Mouse (Mus musculus) layer of hippocampus, postnatal 36 days (tissue): ENCODE data around the gene Ell. TPM values are rescaled to one million over a fixed set of nuclear protein-coding genes. Genes with fewer than 3 reads are reported as not detected.
A peak's percentile ranks its signal among the peaks of the same experiment; 100 is the strongest.

ENCODE experiments used
- DNase-seq, 2 experiments: peaks; one replicate each; pipeline ENCODE4 v3.0.0; 2022
- total RNA-seq, 2 experiments: library from RNA; stranded (reverse); gene quantifications; 2 replicates each; pipeline ENCODE4 v1.2.3; 2021

Ell gene
- total RNA-seq, 2 experiments from 2014 or later, result 18.6 to 23.4 TPM

- no peak for DNase-seq
These were observed 76.0 kb downstream of the Ell start for GRCm38 (mm10) chr8:70615281-70615680.

GRCm38 (mm10) chr8:70615894-70616293, 76.6 kb downstream of the Ell start, which contains the start of gene Lrrc25:
Gene Lrrc25, plus strand, starts transcription at chr8:70616155.
- DNase-seq, result no peak

- DNase-seq, result no peak
These were observed 77.4 kb downstream of the Ell start for GRCm38 (mm10) chr8:70616645-70617044.

- DNase-seq, result no peak
These were observed 78.7 kb downstream of the Ell start for GRCm38 (mm10) chr8:70617985-70618384.

- no peak for DNase-seq
These were observed 79.7 kb downstream of the Ell start for GRCm38 (mm10) chr8:70618888-70619334.

- DNase-seq, result no peak
These were observed 83.0 kb downstream of the Ell start for GRCm38 (mm10) chr8:70622220-70622619.

- DNase-seq, result no peak
These were observed 85.8 kb downstream of the Ell start for GRCm38 (mm10) chr8:70625104-70625503.

GRCm38 (mm10) chr8:70627041-70627440, 87.8 kb downstream of the Ell start:
- DNase-seq, result no peak

GRCm38 (mm10) chr8:70628986-70629490, 89.8 kb downstream of the Ell start:
- no peak for DNase-seq

GRCm38 (mm10) chr8:70629574-70630531, 90.6 kb downstream of the Ell start:
- DNase-seq, result peak; percentile 91 to 93

GRCm38 (mm10) chr8:70630532-70631381, 91.5 kb downstream of the Ell start:
- DNase-seq, result no peak

GRCm38 (mm10) chr8:70631436-70631835, 92.2 kb downstream of the Ell start:
- no peak for DNase-seq

GRCm38 (mm10) chr8:70632346-70632892, 93.2 kb downstream of the Ell start, which contains the start of gene Gdf15:
Gene Gdf15, minus strand, starts transcription at chr8:70632456.
- DNase-seq, result no peak

GRCm38 (mm10) chr8:70634066-70634465, 94.8 kb downstream of the Ell start:
- no peak for DNase-seq

- no peak for DNase-seq
These were observed 96.3 kb downstream of the Ell start for GRCm38 (mm10) chr8:70635527-70635926.

- no peak for DNase-seq
These were observed 97.6 kb downstream of the Ell start for GRCm38 (mm10) chr8:70636838-70637237.

GRCm38 (mm10) chr8:70638752-70639151, 99.5 kb downstream of the Ell start:
- no peak for DNase-seq

Other genes starting within 250 kb of the Ell start
- 10 to 100 TPM; 39.7 to 40.2 TPM for gene Ddx49, start 237.0 kb upstream of the Ell start, total RNA-seq
- gene Cope, start 236.9 kb upstream of the Ell start, total RNA-seq, result 100 to 1,000 TPM; 129 to 133 TPM
- 100 to 1,000 TPM; 116 to 127 TPM for gene Cers1, start 223.7 kb upstream of the Ell start, total RNA-seq
- gene Gdf1, start 209.6 kb upstream of the Ell start, total RNA-seq, result 10 to 100 TPM; 11.2 to 18.7 TPM
- 10 to 100 TPM; 70.4 to 72.6 TPM for gene Upf1, start 186.2 kb upstream of the Ell start, total RNA-seq
- under 1 TPM; 0.32 to 0.91 TPM for gene Comp, start 165.9 kb upstream of the Ell start, total RNA-seq
- gene Crtc1, start 99.9 kb upstream of the Ell start, total RNA-seq, result 100 to 1,000 TPM; 181 to 187 TPM
- gene Klhl26, start 62.5 kb upstream of the Ell start, total RNA-seq, result 10 to 100 TPM; 57.4 to 59.0 TPM
- gene Tmem59l, start 52.1 kb upstream of the Ell start, total RNA-seq, result 100 to 1,000 TPM; 312 to 335 TPM
- 10 to 100 TPM; 42.9 to 45.2 TPM for gene Crlf1, start 46.3 kb upstream of the Ell start, total RNA-seq
- gene Rex1bd, start 32.7 kb upstream of the Ell start, total RNA-seq, result 100 to 1,000 TPM in 1 of 2 experiments, 10 to 100 TPM in 1; 97.5 to 102 TPM
- gene Uba52, start 28.7 kb upstream of the Ell start, total RNA-seq, result 100 to 1,000 TPM; 947 to 957 TPM
- gene Fkbp8, start 11.7 kb upstream of the Ell start, total RNA-seq, result 100 to 1,000 TPM; 436 to 447 TPM
- gene Kxd1, start 11.5 kb upstream of the Ell start, total RNA-seq, result 10 to 100 TPM; 38.2 to 38.3 TPM
- gene Isyna1, start 54.9 kb downstream of the Ell start, total RNA-seq, result 10 to 100 TPM; 42.9 to 54.3 TPM
- gene Ssbp4, start 69.4 kb downstream of the Ell start, total RNA-seq, result 100 to 1,000 TPM; 276 to 279 TPM
- gene Lrrc25, start 76.7 kb downstream of the Ell start, total RNA-seq, result 1 to 10 TPM in 1 of 2 experiments, under 1 TPM in 1; 0.33 to 1.0 TPM
- gene Gdf15, start 93.0 kb downstream of the Ell start, total RNA-seq, result not detected
- gene Pgpep1, start 120.9 kb downstream of the Ell start, total RNA-seq, result 10 to 100 TPM; 23.1 TPM
- gene Lsm4, start 133.8 kb downstream of the Ell start, total RNA-seq, result 10 to 100 TPM; 60.3 to 68.5 TPM
- gene Jund, start 159.5 kb downstream of the Ell start, total RNA-seq, result 100 to 1,000 TPM; 157 to 183 TPM
- gene Iqcn, start 164.0 kb downstream of the Ell start, total RNA-seq, result under 1 TPM; 0.08 to 0.10 TPM
- gene Gm3336, start 179.1 kb downstream of the Ell start, total RNA-seq, result not detected
- gene Pde4c, start 184.3 kb downstream of the Ell start, total RNA-seq, result 1 to 10 TPM; 1.5 to 2.4 TPM
- 100 to 1,000 TPM; 729 to 765 TPM for gene Rab3a, start 215.2 kb downstream of the Ell start, total RNA-seq
- 10 to 100 TPM; 34.3 to 35.8 TPM for gene Mpv17l2, start 221.5 kb downstream of the Ell start, total RNA-seq
- 100 to 1,000 TPM; 153 to 158 TPM for gene Pik3r2, start 237.3 kb downstream of the Ell start, total RNA-seq